Mouse (Mus musculus) left cerebral cortex, postnatal 25 days (tissue): ENCODE measurements around the gene Ctse. TPM values are rescaled to one million over a fixed set of nuclear protein-coding genes. Genes with fewer than 3 reads are reported as not detected.

Source experiments
- DNase-seq, 2 experiments: peaks; one replicate each; pipeline ENCODE4 v3.0.0; 2022; ENCODE audit warnings: low spot score in 2 of 2, mixed read lengths in 1 of 2
- intact Hi-C: fragments of 180-260 bp; cut with DNase I; formaldehyde crosslinking; loops from one replicate; pipeline ENCODE4 v1.15.1; 2025
- total RNA-seq, 2 experiments: library from RNA; stranded (reverse); gene quantifications; 2 replicates each; pipeline ENCODE4 v1.2.3; 2021

Ctse gene
- total RNA-seq, 2 experiments from 2014 or later: not detected

DNA sequence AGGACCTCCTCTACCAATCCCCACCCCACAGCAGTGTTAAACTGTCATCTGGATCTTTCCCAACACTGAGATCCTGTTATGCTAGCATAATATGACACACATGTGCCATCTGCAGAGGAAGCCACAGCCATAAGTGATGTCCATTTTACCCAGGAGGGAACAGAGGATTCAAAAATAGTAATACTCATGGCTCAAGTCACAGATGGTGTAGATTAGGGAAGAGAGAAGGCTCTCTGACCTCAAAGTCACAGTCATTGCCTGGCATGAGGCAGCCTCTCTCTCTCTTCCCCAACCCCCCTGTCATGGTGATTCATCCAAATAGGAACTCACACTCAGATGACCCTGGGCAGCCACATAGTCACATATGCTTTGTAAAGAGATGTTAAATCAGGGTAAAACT, 53.2 kb downstream of the Ctse start:
- intact Hi-C loops: no loop called here
- DNase-seq: no peak

GRCm38 (mm10) chr1:131695308-131695707, 57.2 kb downstream of the Ctse start:
- DNase-seq: no peak
- intact Hi-C loops: no loop called here

DNA sequence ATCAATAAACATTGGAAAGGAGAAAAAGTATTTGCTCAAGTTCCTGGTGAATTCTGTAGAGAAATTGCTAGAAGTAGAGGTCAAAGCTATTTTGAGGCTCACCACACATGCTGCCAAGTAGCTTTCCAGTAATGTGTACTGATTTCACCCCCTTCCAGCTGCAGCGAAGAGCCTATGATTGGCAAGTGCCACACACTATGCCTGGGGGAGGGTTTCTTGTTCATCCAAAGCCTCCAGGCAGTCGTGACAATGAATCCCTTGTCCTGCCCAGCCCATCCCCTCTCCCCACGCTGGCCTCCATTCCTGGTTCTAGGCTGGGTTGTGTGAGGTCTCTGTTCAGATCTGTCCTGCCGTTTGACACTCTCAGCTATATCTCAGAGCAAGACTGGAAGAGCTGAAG, 58.2 kb downstream of the Ctse start:
- peak in 1 of 2 experiments; percentile 38 for DNase-seq
- intact Hi-C loops: no loop called here

DNA sequence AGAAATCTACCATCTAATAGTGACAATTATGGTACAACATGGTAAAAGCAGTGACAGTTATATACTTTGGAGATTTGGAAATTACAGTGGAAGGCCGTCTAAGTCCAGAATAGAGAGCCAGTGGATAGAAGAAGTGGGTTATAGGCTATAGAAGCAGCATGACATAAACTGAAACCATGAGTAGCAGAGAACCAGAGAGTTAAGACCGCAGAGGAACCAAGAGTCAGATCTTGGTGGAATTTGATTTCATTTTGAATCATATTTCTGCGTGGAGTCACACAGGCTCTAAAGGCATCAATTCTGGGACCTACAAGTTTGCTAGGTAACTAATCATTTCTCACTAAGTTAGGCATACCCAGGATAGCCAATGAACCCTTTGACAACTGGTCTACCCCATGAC, 60.7 kb downstream of the Ctse start:
- no peak for DNase-seq
- intact Hi-C loops: no loop called here

- intact Hi-C loops: no loop called here
- no peak for DNase-seq
These were observed 61.5 kb downstream of the Ctse start for GRCm38 (mm10) chr1:131699642-131700041.

- intact Hi-C loops: no loop called here
- no peak for DNase-seq
These were observed 62.3 kb downstream of the Ctse start for GRCm38 (mm10) chr1:131700447-131700846.

- no peak for DNase-seq
- intact Hi-C loops: no loop called here
These were observed 63.3 kb downstream of the Ctse start for GRCm38 (mm10) chr1:131701391-131701790.

GRCm38 (mm10) chr1:131702094-131702766, 64.1 kb downstream of the Ctse start:
- DNase-seq: no peak
- intact Hi-C loops: no loop called here

DNA sequence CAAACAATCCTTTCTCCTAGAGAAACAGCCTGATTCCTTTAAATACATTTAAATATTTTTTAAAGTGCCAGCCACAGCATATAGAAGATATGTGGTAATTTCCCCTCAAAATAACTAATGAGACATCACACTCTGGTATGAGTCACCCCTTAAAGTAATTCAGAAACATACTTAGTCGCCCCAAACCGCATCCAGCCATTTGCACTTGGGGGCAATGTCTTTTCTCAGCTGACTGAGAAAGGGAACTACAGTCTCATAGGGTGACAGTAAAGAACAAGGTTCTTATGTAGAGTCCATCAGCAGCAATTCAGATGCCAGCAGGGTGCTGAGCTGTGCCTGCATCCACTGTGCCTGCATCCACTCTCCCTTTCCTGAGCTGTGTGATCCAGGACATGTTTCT, 65.4 kb downstream of the Ctse start:
- intact Hi-C loops: no loop called here
- no peak for DNase-seq

DNA sequence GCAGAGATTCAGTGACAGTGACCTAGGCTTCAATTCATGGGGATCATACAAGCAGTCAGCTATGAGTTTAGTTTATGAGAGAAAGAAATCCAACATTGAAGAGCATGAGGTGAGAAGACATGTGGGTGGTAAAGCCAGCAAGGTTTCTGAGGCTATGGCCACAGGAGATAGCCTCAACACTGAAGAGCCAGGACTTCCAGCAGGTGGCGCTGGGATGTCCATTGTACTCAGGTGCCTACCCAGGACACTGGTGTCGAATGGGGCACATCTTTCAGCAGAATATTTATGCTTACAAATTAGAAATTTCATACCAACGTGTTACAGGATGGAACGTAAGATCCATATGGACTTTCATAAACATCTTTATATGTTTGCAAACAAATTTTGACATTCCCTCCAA, 70.2 kb downstream of the Ctse start:
- intact Hi-C loops: loop anchor here (2.0 kb wide), 1 partner anchor 272 kb away; no protein-coding TSS in a partner anchor

DNA sequence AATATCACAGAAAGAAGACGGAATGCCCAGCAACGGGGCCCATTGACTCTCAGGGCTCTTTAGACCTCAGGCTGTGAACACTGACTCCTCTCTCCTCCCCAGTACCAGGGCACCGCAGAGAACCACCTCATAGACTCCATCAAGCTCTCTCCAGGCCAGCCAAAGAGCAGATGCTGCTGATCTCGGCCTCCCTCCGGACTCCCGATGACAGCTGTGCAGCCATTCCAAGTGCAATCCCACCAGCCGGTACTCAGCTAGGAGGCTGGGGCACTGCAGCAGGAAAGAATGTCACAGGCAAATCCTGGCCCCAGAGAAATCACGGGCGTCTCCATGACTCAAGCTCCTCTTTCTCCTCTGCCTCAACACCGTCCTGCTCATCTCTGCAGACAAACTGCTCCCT, 73.4 kb downstream of the Ctse start:
- no peak for DNase-seq
- intact Hi-C loops: no loop called here

More for the DNA sequence above, 70.2 kb downstream of the Ctse start:
- peak in 1 of 2 experiments; percentile 43 for DNase-seq

GRCm38 (mm10) chr1:131712386-131712785, 74.3 kb downstream of the Ctse start:
- intact Hi-C loops: loop anchor here (1.0 to 2.0 kb wide), 2 partner anchors 53 to 134 kb away; no protein-coding TSS in a partner anchor
- DNase-seq: peak; percentile 85 to 92

DNA sequence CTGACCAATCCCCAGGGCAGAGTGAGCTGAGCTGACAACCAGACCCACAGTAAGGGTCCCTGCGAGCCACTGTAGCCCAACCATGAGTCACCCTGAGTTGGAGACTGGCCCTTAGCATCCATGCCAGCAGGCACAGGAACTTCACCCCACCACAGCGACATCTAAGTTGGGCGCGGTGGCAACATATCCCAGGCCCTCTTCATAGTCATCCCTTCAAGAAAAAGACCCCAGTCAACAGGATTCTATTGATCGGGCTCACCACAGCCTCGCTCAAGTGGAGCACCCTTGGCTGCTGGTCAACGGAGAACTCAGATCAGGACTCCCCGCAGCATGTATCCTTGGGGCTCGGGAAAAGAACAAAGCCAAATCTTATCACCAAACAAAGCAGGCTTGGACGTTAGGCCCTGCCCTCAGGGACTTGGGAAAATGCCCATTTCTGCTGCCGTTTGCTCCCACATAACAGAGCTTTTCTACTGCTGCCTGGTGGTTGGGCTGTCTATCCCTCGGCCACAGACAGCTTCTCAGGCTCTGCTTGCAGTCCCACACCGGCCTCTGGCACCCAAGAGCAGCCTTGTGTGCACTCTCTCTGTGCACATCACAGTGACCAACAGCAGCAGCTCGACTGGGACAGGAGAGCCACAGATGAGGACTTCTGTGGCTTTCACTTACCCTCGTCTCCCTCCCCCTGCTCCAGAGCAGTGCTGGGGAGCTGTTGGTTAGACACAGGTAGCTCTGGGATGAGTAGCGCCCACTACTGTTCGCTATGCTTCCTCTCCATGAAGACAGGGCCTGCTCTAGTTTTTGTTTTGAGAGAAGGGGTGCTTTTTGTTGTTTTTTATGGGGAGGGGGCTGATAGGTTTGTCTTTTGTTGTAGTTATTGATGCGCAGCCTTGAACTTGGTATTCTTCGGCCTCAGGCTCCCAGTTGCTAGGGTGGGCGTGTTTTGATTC, 76.6 kb downstream of the Ctse start:
- intact Hi-C loops: no loop called here
- DNase-seq: peak in 1 of 2 experiments; percentile 16

DNA sequence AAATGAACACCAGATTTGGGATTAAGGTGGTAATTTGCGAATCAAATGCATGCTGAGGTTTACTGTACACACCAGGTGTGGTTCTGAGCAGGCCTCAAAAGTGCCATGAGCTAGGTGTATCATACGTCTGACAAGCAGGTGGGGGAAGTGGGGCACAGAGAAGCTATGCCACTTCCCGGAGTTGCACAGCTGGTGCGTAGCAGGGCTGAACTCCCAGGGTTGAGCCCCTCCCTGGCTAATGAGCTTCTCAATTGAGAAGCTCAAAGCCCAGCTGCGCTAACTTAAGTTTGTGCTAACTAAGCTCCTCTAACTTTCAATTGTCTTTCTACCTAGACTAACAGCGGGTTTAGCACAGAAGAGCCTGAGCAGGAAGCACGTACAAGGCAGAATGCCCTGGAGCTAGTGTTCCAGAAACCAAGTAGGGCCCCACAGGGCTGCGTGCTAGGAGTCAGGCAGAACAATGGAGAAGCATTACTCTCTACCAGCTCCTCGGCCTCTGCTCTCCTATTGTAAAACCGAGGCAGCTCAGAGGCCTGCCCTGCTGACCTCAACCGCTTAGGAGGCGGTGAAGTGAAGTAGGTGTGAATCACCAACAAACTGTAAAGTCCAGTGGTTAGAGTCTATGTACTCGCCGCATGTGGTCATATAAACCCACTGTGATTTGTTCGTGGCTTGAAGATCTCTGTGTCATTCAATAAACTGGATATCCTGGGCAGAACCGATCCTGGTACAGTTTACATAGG, 81.0 kb downstream of the Ctse start:
- intact Hi-C loops: no loop called here
- no peak for DNase-seq

GRCm38 (mm10) chr1:131721989-131722388, 83.9 kb downstream of the Ctse start:
- intact Hi-C loops: no loop called here
- no peak for DNase-seq

GRCm38 (mm10) chr1:131723549-131723948, 85.4 kb downstream of the Ctse start:
- DNase-seq: no peak
- intact Hi-C loops: no loop called here
